Mouse (Mus musculus) brain, embryonic 14.5 days (tissue): Measurements from ENCODE around the gene Ramp2.

Source experiments
- CTCF ChIP-seq: fragments of 200-500 bp; IDR thresholded peaks from 2 replicates; pipeline ENCODE4 v1.5.1; 2012; ENCODE audit warnings: inconsistent platforms, mild to moderate bottlenecking, moderate library complexity, borderline replicate concordance; ENCODE audit not compliant: insufficient read depth, insufficient read length; ENCODE audit errors: extremely low read depth
- POLR2A ChIP-seq: fragments of 200-500 bp; IDR thresholded peaks from 2 replicates; pipeline ENCODE4 v1.6.1; 2012; ENCODE audit warnings: mild to moderate bottlenecking, inconsistent platforms, borderline replicate concordance; ENCODE audit not compliant: poor library complexity, insufficient read depth, insufficient read length, severe bottlenecking; ENCODE audit errors: extremely low read depth

GRCm38 (mm10) chr11:101295191-101295590 is 49.4 kb downstream of the Ramp2 start:
- TF ChIP-seq POLR2A (no peak), CTCF (no peak)
